ENCODE assay signal across 8 mouse cellular contexts in the genomic region with DNA sequence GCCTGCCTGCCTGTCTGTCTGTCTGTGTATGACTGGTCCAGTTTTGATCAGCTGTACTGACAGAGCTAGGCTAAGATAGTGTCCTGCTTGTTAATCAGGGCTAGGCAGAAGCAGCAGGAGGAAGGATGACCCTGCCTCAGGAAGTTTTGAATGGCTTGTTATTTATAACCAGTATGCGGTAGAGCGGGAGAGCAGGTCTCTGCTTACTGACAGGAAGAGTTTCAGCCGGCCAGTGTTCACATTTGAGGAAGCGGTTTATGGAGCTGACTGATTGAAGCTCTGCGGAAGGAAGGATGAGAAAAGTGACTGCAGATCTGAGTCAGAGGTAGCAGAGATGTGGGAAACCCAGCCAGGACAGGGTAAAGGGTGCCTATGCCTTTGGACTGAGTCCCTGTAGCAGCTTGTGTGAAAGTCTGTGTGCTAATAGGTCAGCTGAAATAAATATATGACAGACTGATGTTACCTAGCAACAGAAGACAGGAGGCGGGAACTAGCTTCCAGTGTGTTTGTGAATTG. TPM values are rescaled to one million over a fixed set of nuclear protein-coding genes. Genes with fewer than 3 reads are reported as not detected.
DNase-seq lines count a peak whose midpoint lies in the region; ATAC-seq and TF ChIP-seq lines count a peak whose summit lies in the region.

No protein-coding gene starts in this region.

- no peaks in the 10 kb centered on the region for H3K79me2 ChIP-seq in heart, adult 2 months (replicated peaks; ENCODE audit: control insufficient read depth, insufficient read depth, low read length)

- peaks cover 8% of the 10 kb centered on the region for H3K4me1 ChIP-seq in heart, adult 2 months (ENCODE audit: control insufficient read depth, insufficient read depth, low read length)
- H3K4me1 ChIP-seq in liver, embryonic 13.5 days (replicated peaks) = peaks cover 78% of the 10 kb centered on the region

- intact Hi-C loops in heart, adult 2 months (cut with DNase I) = no loop called here

- H3K9me3 ChIP-seq in liver, embryonic 13.5 days (replicated peaks) = no peaks in the 10 kb centered on the region

- H3K36me3 ChIP-seq in heart, adult 2 months (ENCODE audit: control insufficient read depth, insufficient read depth, low read length) = no peaks in the 10 kb centered on the region; the same call in 1 of the 2 replicates
- peaks cover 34% of the 10 kb centered on the region for H3K36me3 ChIP-seq in liver, embryonic 13.5 days

- H3K27ac ChIP-seq in heart, adult 2 months = peak overlapping the region; percentile 64
- peak overlapping the region; percentile 98 for H3K27ac ChIP-seq in liver, embryonic 13.5 days

- peak overlapping the region; percentile 30; the same call in 1 of the 2 replicates for H3K9ac ChIP-seq in heart, adult 2 months (ENCODE audit: low read depth, low read length)
- peak overlapping the region; percentile 74 for H3K9ac ChIP-seq in liver, embryonic 13.5 days

- no peak overlapping the region for H3K4me3 ChIP-seq in heart, adult 2 months
- H3K4me3 ChIP-seq in liver, embryonic 13.5 days (replicated peaks) = peak overlapping the region; percentile 58

- no peaks in the 10 kb centered on the region for H3K27me3 ChIP-seq in heart, adult 2 months (ENCODE audit: control insufficient read depth, insufficient read depth, low read length)
- no peaks in the 10 kb centered on the region for H3K27me3 ChIP-seq in liver, embryonic 13.5 days

- peak; percentile 92 for ATAC-seq in liver, embryonic 13.5 days (ENCODE audit: low read depth)

- WGBS in heart, adult 2 months = 23% methylated on average over 6 of the region's 6 CpGs
- 18% methylated on average over 6 of the region's 6 CpGs for WGBS in liver, embryonic 13.5 days (ENCODE audit: insufficient replicate concordance)

- TF ChIP-seq EP300 in heart, adult 2 months (IDR thresholded peaks at IDR 0.05; ENCODE audit: insufficient read depth, low read depth, low read length) = peak; percentile 31; the same call in 1 of the 2 replicates

- TF ChIP-seq POLR2A in heart, adult 2 months (IDR thresholded peaks at IDR 0.05; ENCODE audit: insufficient read depth, low read depth, low read length) = no peak

- DNase-seq in cerebellum, postnatal 10 days = peak; percentile 20 to 22
- no peak for DNase-seq in cerebellum, adult 11-12 months
- peak; percentile 15 for DNase-seq in adrenal gland, postnatal 14 days
- DNase-seq in heart, adult 2 months = peak; percentile 32 to 54
- peak; percentile 14 for DNase-seq in kidney, adult 18-20 months
- DNase-seq in liver, embryonic 13.5 days = peak; percentile 71
- DNase-seq in naive thymus-derived CD4-positive, alpha-beta T cell, adult 2 months (ENCODE audit: low read depth) = peak; percentile 57
- no peak for DNase-seq in cerebellum, adult 11 months

- H3K4me2 ChIP-seq in liver, embryonic 13.5 days = peak overlapping the region; percentile 67

- no peak for TF ChIP-seq CTCF in heart, adult 2 months (IDR thresholded peaks at IDR 0.05)

RNA-seq across cellular contexts. Expression of gene Dennd2c, which starts 27.9 kb away (rescaled TPM):
- 2.0 and 3.0 TPM in 2 replicates for total RNA-seq in adrenal gland, postnatal 14 days (2021)
- 1 to 10 TPM; 1.5 to 1.8 TPM for total RNA-seq in heart, adult 2 months (2021)
- 0.61 and 1.3 TPM in 2 replicates for polyA plus RNA-seq in heart, adult 2 months (2012; rRNA removed)
- polyA plus RNA-seq in liver, embryonic 13.5 days (2015; fragmentation: Nextera tagmentation; extraction: Ambion mirVana) = 8.6 and 9.7 TPM in 2 replicates

RNA-seq across cellular contexts. Expression of gene Bcas2, which starts 41.2 kb away (rescaled TPM):
- total RNA-seq in adrenal gland, postnatal 14 days (2021) = 50.4 and 54.4 TPM in 2 replicates
- total RNA-seq in heart, adult 2 months (2021) = 10 to 100 TPM; 47.8 to 51.1 TPM
- polyA plus RNA-seq in heart, adult 2 months (2012; rRNA removed) = 20.4 and 35.6 TPM in 2 replicates
- 211 and 253 TPM in 2 replicates for polyA plus RNA-seq in liver, embryonic 13.5 days (2015; fragmentation: Nextera tagmentation; extraction: Ambion mirVana)

RNA-seq across cellular contexts. Expression of gene Ampd1, which starts 56.5 kb away (rescaled TPM):
- 0.56 TPM in 1 of 2 replicates, not detected in the other for total RNA-seq in adrenal gland, postnatal 14 days (2021)
- not detected for total RNA-seq in heart, adult 2 months (2021)
- 0.12 TPM in 1 of 2 replicates, not detected in the other for polyA plus RNA-seq in heart, adult 2 months (2012; rRNA removed)
- polyA plus RNA-seq in liver, embryonic 13.5 days (2015; fragmentation: Nextera tagmentation; extraction: Ambion mirVana) = 0.17 and 0.38 TPM in 2 replicates

Comparison
In these comparisons a context has a peak if more than half of its experiments do, and no peak if none do; other contexts are left out.
1. DNase-seq: peak in cerebellum, postnatal 10 days (2 of 2), adrenal gland, postnatal 14 days (single experiment), heart, adult 2 months (2 of 2), kidney, adult 18-20 months (single experiment), liver, embryonic 13.5 days (single experiment) and naive thymus-derived CD4-positive, alpha-beta T cell, adult 2 months (single experiment); none in cerebellum, adult 11-12 months (single experiment) and cerebellum, adult 11 months (single experiment).